In the genomic region with DNA sequence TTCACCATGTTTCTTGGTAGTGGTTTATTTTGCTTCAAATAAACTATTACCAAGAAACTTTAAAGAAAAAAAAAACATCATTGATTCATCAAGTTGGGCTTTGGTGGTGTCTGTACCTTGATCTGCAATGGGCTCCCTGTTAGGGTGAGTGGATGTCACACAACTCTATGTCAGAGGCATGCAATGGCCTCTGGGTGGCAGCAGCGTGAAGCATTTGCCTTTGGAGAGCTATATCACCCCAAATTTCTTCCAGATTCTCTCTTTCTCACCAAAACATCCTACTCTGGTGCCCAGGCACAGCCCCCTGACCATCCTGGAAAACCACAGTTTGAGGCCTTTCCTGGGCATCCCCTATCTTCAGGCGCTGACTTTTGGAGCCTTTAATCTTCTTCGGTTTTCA, we compare ENCODE assay signal across 9 mouse cellular contexts. TPM values are rescaled to one million over a fixed set of nuclear protein-coding genes. Genes with fewer than 3 reads are reported as not detected.
DNase-seq lines count a peak whose midpoint lies in the region; ATAC-seq and TF ChIP-seq lines count a peak whose summit lies in the region.
"Had no signal": no experiment of that assay in that cellular context is flagged by ENCODE, and none has a peak within 500 bp of the region (broad histone marks: within the 10 kb centered on the region; RNA-seq: fewer than 3 reads in every experiment).

No protein-coding gene starts in this region.

- H3K4me3 ChIP-seq in midbrain, embryonic 10.5 days, result no peak overlapping the region
- H3K4me3 ChIP-seq in midbrain, embryonic 11.5 days (ENCODE audit: low read depth, low read length), result no peak overlapping the region
- H3K4me3 ChIP-seq in hindbrain, postnatal 0 days (ENCODE audit: low read length), result no peak overlapping the region
- no peak overlapping the region for H3K4me3 ChIP-seq in limb, embryonic 10.5 days
- H3K4me3 ChIP-seq: midbrain, embryonic 12.5 days had no signal

- no peaks in the 10 kb centered on the region for H3K9me3 ChIP-seq in midbrain, embryonic 10.5 days (replicated peaks)
- no peaks in the 10 kb centered on the region for H3K9me3 ChIP-seq in midbrain, embryonic 11.5 days (ENCODE audit: control insufficient read depth, low read length)
- no peaks in the 10 kb centered on the region for H3K9me3 ChIP-seq in hindbrain, postnatal 0 days (ENCODE audit: low read length)
- no peaks in the 10 kb centered on the region for H3K9me3 ChIP-seq in limb, embryonic 10.5 days (replicated peaks)
- H3K9me3 ChIP-seq: midbrain, embryonic 12.5 days had no signal

- TF ChIP-seq CTCF in hindbrain, postnatal 0 days (IDR thresholded peaks at IDR 0.05; ENCODE audit: low read depth), result peak; percentile 82

- no peaks in the 10 kb centered on the region for H3K4me1 ChIP-seq in midbrain, embryonic 10.5 days
- no peaks in the 10 kb centered on the region for H3K4me1 ChIP-seq in midbrain, embryonic 11.5 days (ENCODE audit: control insufficient read depth, insufficient read depth, low read length)
- no peaks in the 10 kb centered on the region for H3K4me1 ChIP-seq in hindbrain, postnatal 0 days (ENCODE audit: insufficient read depth, low read length)
- 0 out of 2 replicates have a peak, but pooled peaks cover 3% of the 10 kb centered on the region for H3K4me1 ChIP-seq in limb, embryonic 10.5 days
- H3K4me1 ChIP-seq: midbrain, embryonic 12.5 days had no signal

- no peaks in the 10 kb centered on the region for H3K27me3 ChIP-seq in midbrain, embryonic 10.5 days (ENCODE audit: low read depth, poor library complexity, severe bottlenecking)
- no peaks in the 10 kb centered on the region for H3K27me3 ChIP-seq in midbrain, embryonic 11.5 days (ENCODE audit: control insufficient read depth, insufficient read depth, low read length)
- no peaks in the 10 kb centered on the region for H3K27me3 ChIP-seq in hindbrain, postnatal 0 days (ENCODE audit: insufficient read depth, low read length)
- H3K27me3 ChIP-seq in limb, embryonic 10.5 days (ENCODE audit: low read depth, poor library complexity, severe bottlenecking), result no peaks in the 10 kb centered on the region
- H3K27me3 ChIP-seq: midbrain, embryonic 12.5 days had no signal

- H3K4me2 ChIP-seq in midbrain, embryonic 11.5 days, result no peak overlapping the region
- H3K4me2 ChIP-seq in hindbrain, postnatal 0 days (ENCODE audit: low read depth, low read length), result no peak overlapping the region
- H3K4me2 ChIP-seq: midbrain, embryonic 12.5 days had no signal

- peak; percentile 34 for DNase-seq in midbrain, embryonic 10.5 days (ENCODE audit: low spot score)
- no peak for DNase-seq in midbrain, embryonic 11.5 days (ENCODE audit: low spot score, missing footprints)
- peak; percentile 82 for DNase-seq in NIH3T3 (ENCODE audit: low read depth)
- DNase-seq in cerebellum, adult 11 months, result peak; percentile 4
- DNase-seq in hindbrain, postnatal 0 days (ENCODE audit: low spot score), result peak; percentile 75
- peak; percentile 66 for DNase-seq in limb, embryonic 10.5 days (ENCODE audit: low spot score)
- peak; percentile 65 for DNase-seq in right cerebral cortex, postnatal 4 days
- DNase-seq in gastrocnemius, postnatal 36 days, result no peak

- intact Hi-C loops in gastrocnemius, postnatal 36 days (cut with DNase I), result no loop called here

- ATAC-seq in midbrain, embryonic 11.5 days (ENCODE audit: low FRiP score), result no peak
- 0 out of 2 replicates have a peak, but pooled peaks have one; percentile 66 for ATAC-seq in hindbrain, postnatal 0 days

- H3K36me3 ChIP-seq in midbrain, embryonic 10.5 days, result no peaks in the 10 kb centered on the region
- no peaks in the 10 kb centered on the region for H3K36me3 ChIP-seq in midbrain, embryonic 11.5 days (ENCODE audit: control insufficient read depth, insufficient read depth, low read length)
- no peaks in the 10 kb centered on the region for H3K36me3 ChIP-seq in hindbrain, postnatal 0 days (ENCODE audit: insufficient read depth, low read length)
- no peaks in the 10 kb centered on the region for H3K36me3 ChIP-seq in limb, embryonic 10.5 days
- H3K36me3 ChIP-seq: midbrain, embryonic 12.5 days had no signal

- no peak overlapping the region for H3K9ac ChIP-seq in midbrain, embryonic 11.5 days (ENCODE audit: low read length)
- H3K9ac ChIP-seq in hindbrain, postnatal 0 days (replicated peaks; ENCODE audit: low read length), result no peak overlapping the region
- H3K9ac ChIP-seq: midbrain, embryonic 12.5 days had no signal

- 49% methylated on average over 3 of the region's 3 CpGs for WGBS in midbrain, embryonic 10.5 days
- WGBS in midbrain, embryonic 11.5 days, result 35% methylated on average over 3 of the region's 3 CpGs
- 40% methylated on average over 3 of the region's 3 CpGs for WGBS in hindbrain, postnatal 0 days
- 43% methylated on average over 3 of the region's 3 CpGs for WGBS in limb, embryonic 10.5 days

- no peak overlapping the region for H3K27ac ChIP-seq in midbrain, embryonic 10.5 days (replicated peaks)
- H3K27ac ChIP-seq in midbrain, embryonic 11.5 days (ENCODE audit: low read depth, low read length), result no peak overlapping the region
- H3K27ac ChIP-seq in hindbrain, postnatal 0 days, result no peak overlapping the region
- H3K27ac ChIP-seq in limb, embryonic 10.5 days, result no peak overlapping the region
- H3K27ac ChIP-seq: midbrain, embryonic 12.5 days had no signal

RNA-seq across cellular contexts. Expression of gene Ireb2, which starts 33.0 kb away (rescaled TPM):
- polyA plus RNA-seq in midbrain, embryonic 10.5 days (2016; fragmentation: Nextera tagmentation; extraction: Ambion mirVana), result 42.1 and 45.2 TPM in 2 replicates
- 64.5 and 72.6 TPM in 2 replicates for polyA plus RNA-seq in midbrain, embryonic 11.5 days (2014; fragmentation: Nextera tagmentation; extraction: Ambion mirVana)
- 31.4 and 34.2 TPM in 2 replicates for total RNA-seq in hindbrain, postnatal 0 days (2014; rRNA removed)
- 18.4 and 18.6 TPM in 2 replicates for polyA plus RNA-seq in hindbrain, postnatal 0 days (2015; fragmentation: Nextera tagmentation; extraction: Ambion mirVana)
- 40.6 and 46.7 TPM in 2 replicates for polyA plus RNA-seq in limb, embryonic 10.5 days (2016; fragmentation: Nextera tagmentation; extraction: Ambion mirVana)
- total RNA-seq in gastrocnemius, postnatal 36 days (2021), result 10 to 100 TPM; 18.8 to 21.8 TPM

Comparison
In these comparisons a context has a peak if more than half of its experiments do, and no peak if none do; other contexts are left out.
1. DNase-seq: peak in midbrain, embryonic 10.5 days (single experiment), NIH3T3 (single experiment), cerebellum, adult 11 months (single experiment), hindbrain, postnatal 0 days (single experiment), limb, embryonic 10.5 days (single experiment) and right cerebral cortex, postnatal 4 days (single experiment); none in midbrain, embryonic 11.5 days (single experiment) and gastrocnemius, postnatal 36 days (0 of 2).